Mouse (Mus musculus): Measurements from ENCODE around the gene Sptbn1. TPM values are rescaled to one million over a fixed set of nuclear protein-coding genes. Genes with fewer than 3 reads are reported as not detected.

Sptbn1 gene
- total and polyA plus RNA-seq, 2 experiments from 2014 or later: 121 to 271 TPM

DNA sequence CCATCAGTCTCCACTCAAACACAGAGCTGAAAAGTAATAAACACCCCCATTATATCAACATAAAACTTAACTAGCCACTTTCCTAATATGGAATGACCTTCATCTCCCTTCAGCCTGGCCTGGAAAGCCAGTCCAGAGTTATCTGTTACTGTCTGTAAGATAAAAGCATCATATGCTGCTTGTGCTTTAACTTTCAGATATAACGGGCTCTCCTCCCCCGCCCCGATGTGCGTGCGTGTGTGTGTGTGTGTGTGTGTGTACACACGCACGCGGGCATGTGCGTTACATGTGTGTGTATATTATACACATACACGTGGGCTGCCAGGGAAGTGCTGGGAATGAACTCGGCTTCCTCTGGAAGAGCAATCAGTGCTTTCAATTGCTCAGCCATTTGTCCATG lies 21.8 kb downstream of the Sptbn1 start:
- H3K4me2 ChIP-seq (ENCODE audit: low read depth, low read length): no peak overlapping the region
- TF ChIP-seq CTCF (IDR thresholded peaks at IDR 0.05; ENCODE audit: low read depth) (no peak), EP300 (IDR thresholded peaks at IDR 0.05; ENCODE audit: low read depth) (no peak)
- WGBS: 36% methylated on average over 11 of the region's 11 CpGs
- peak overlapping the region; percentile 73 for H3K27ac ChIP-seq (ENCODE audit: low read depth)
- no peaks in the 10 kb centered on the region for H3K9me3 ChIP-seq (replicated peaks; ENCODE audit: control insufficient read depth, low read length)
- H3K27me3 ChIP-seq (ENCODE audit: control insufficient read depth, insufficient read depth, low read length): no peaks in the 10 kb centered on the region
- H3K36me3 ChIP-seq (replicated peaks; ENCODE audit: control insufficient read depth, insufficient read depth, low read length): 0 out of 2 replicates have a peak, but pooled peaks cover 5% of the 10 kb centered on the region
- no peak overlapping the region for H3K4me3 ChIP-seq (ENCODE audit: low read depth, low read length)
- no peak overlapping the region for H3K9ac ChIP-seq (replicated peaks; ENCODE audit: low read depth, low read length)
- DNase-seq (ENCODE audit: low spot score) (no peak), ATAC-seq (ENCODE audit: insufficient read depth, low read depth) (no peak)
- peaks cover 90% of the 10 kb centered on the region for H3K4me1 ChIP-seq (ENCODE audit: control insufficient read depth, insufficient read depth)

- no peaks in the 10 kb centered on the region for H3K27me3 ChIP-seq (ENCODE audit: control insufficient read depth, insufficient read depth, low read length)
- peak overlapping the region; percentile 83 for H3K27ac ChIP-seq (ENCODE audit: low read depth)
- no peaks in the 10 kb centered on the region for H3K9me3 ChIP-seq (replicated peaks; ENCODE audit: control insufficient read depth, low read length)
- no peak overlapping the region for H3K9ac ChIP-seq (replicated peaks; ENCODE audit: low read depth, low read length)
- peaks cover 79% of the 10 kb centered on the region for H3K4me1 ChIP-seq (ENCODE audit: control insufficient read depth, insufficient read depth)
- no peak for DNase-seq (ENCODE audit: low spot score)
- no peak for ATAC-seq (ENCODE audit: insufficient read depth, low read depth)
- no peak overlapping the region; the same call in 1 of the 2 replicates for H3K4me2 ChIP-seq (ENCODE audit: low read depth, low read length)
- TF ChIP-seq EP300 (IDR thresholded peaks at IDR 0.05; ENCODE audit: low read depth) (no peak), CTCF (IDR thresholded peaks at IDR 0.05; ENCODE audit: low read depth) (no peak)
- 18% methylated on average over 1 of the region's 1 CpGs for WGBS
- H3K4me3 ChIP-seq (ENCODE audit: low read depth, low read length): no peak overlapping the region
- H3K36me3 ChIP-seq (replicated peaks; ENCODE audit: control insufficient read depth, insufficient read depth, low read length): peaks cover 11% of the 10 kb centered on the region
Observed at GRCm38 (mm10) chr11:30244172-30244571, 23.8 kb downstream of the Sptbn1 start.

GRCm38 (mm10) chr11:30243591-30243990 lies 24.4 kb downstream of the Sptbn1 start:
- WGBS: 16% methylated on average over 3 of the region's 3 CpGs
- Histone ChIP-seq H3K27me3 (ENCODE audit: control insufficient read depth, insufficient read depth, low read length) (no peaks in the 10 kb centered on the region), H3K4me2 (ENCODE audit: low read depth, low read length) (peak overlapping the region; percentile 25; the same call in 1 of the 2 replicates), H3K4me1 (ENCODE audit: control insufficient read depth, insufficient read depth) (peaks cover 80% of the 10 kb centered on the region), H3K4me3 (ENCODE audit: low read depth, low read length) (no peak overlapping the region), H3K36me3 (replicated peaks; ENCODE audit: control insufficient read depth, insufficient read depth, low read length) (peaks cover 12% of the 10 kb centered on the region), H3K9me3 (replicated peaks; ENCODE audit: control insufficient read depth, low read length) (no peaks in the 10 kb centered on the region), H3K27ac (ENCODE audit: low read depth) (peak overlapping the region; percentile 83), H3K9ac (replicated peaks; ENCODE audit: low read depth, low read length) (no peak overlapping the region)
- DNase-seq (ENCODE audit: low spot score) (peak; percentile 89), ATAC-seq (ENCODE audit: insufficient read depth, low read depth) (peak; percentile 83)
- no peak for TF ChIP-seq EP300 (IDR thresholded peaks at IDR 0.05; ENCODE audit: low read depth)
- no peak for TF ChIP-seq CTCF (IDR thresholded peaks at IDR 0.05; ENCODE audit: low read depth)

DNA sequence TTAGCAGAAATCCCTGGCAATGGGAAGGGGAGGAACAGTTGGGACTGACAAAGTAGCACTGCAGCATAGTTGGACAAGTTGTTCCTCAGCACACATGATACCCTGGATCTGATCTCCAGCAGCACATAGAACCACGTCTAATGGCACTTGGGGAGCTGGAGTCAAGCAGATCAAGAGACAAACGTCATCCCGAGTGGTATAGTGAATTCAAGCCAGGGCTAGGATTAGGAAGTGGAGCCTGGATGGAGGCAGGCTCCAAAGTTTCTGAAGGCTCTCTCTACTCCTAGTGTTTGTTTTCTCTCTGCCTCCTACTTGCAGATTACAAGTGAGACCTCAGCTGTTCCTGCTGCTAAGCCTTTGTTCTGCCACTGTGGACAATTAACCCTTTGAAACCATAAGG lies 27.1 kb downstream of the Sptbn1 start:
- no peaks in the 10 kb centered on the region for H3K9me3 ChIP-seq (replicated peaks; ENCODE audit: control insufficient read depth, low read length)
- H3K4me3 ChIP-seq (ENCODE audit: low read depth, low read length): no peak overlapping the region
- H3K36me3 ChIP-seq (replicated peaks; ENCODE audit: control insufficient read depth, insufficient read depth, low read length): peaks cover 24% of the 10 kb centered on the region
- H3K9ac ChIP-seq (replicated peaks; ENCODE audit: low read depth, low read length): no peak overlapping the region
- peaks cover 68% of the 10 kb centered on the region for H3K4me1 ChIP-seq (ENCODE audit: control insufficient read depth, insufficient read depth)
- no peaks in the 10 kb centered on the region for H3K27me3 ChIP-seq (ENCODE audit: control insufficient read depth, insufficient read depth, low read length)
- DNase-seq (ENCODE audit: low spot score) (no peak), ATAC-seq (ENCODE audit: insufficient read depth, low read depth) (no peak)
- 8% methylated on average over 3 of the region's 3 CpGs for WGBS
- H3K27ac ChIP-seq (ENCODE audit: low read depth): peak overlapping the region; percentile 67
- no peak for TF ChIP-seq CTCF (IDR thresholded peaks at IDR 0.05; ENCODE audit: low read depth)
- TF ChIP-seq EP300 (IDR thresholded peaks at IDR 0.05; ENCODE audit: low read depth): no peak
- no peak overlapping the region for H3K4me2 ChIP-seq (ENCODE audit: low read depth, low read length)

- Histone ChIP-seq H3K4me2 (ENCODE audit: low read depth, low read length) (no peak overlapping the region), H3K27ac (ENCODE audit: low read depth) (no peak overlapping the region), H3K4me3 (ENCODE audit: low read depth, low read length) (no peak overlapping the region), H3K4me1 (ENCODE audit: control insufficient read depth, insufficient read depth) (peaks cover 58% of the 10 kb centered on the region), H3K27me3 (ENCODE audit: control insufficient read depth, insufficient read depth, low read length) (no peaks in the 10 kb centered on the region), H3K36me3 (replicated peaks; ENCODE audit: control insufficient read depth, insufficient read depth, low read length) (peaks cover 40% of the 10 kb centered on the region), H3K9me3 (replicated peaks; ENCODE audit: control insufficient read depth, low read length) (no peaks in the 10 kb centered on the region), H3K9ac (replicated peaks; ENCODE audit: low read depth, low read length) (no peak overlapping the region)
- peak; percentile 62 for DNase-seq (ENCODE audit: low spot score)
- TF ChIP-seq CTCF (IDR thresholded peaks at IDR 0.05; ENCODE audit: low read depth) (peak; percentile 66), EP300 (IDR thresholded peaks at IDR 0.05; ENCODE audit: low read depth) (no peak)
- ATAC-seq (ENCODE audit: insufficient read depth, low read depth): 0 out of 2 replicates have a peak, but pooled peaks have one; percentile 37
- WGBS: 65% methylated on average over 4 of the region's 4 CpGs
Observed at GRCm38 (mm10) chr11:30237960-30238359, 30.0 kb downstream of the Sptbn1 start.

DNA sequence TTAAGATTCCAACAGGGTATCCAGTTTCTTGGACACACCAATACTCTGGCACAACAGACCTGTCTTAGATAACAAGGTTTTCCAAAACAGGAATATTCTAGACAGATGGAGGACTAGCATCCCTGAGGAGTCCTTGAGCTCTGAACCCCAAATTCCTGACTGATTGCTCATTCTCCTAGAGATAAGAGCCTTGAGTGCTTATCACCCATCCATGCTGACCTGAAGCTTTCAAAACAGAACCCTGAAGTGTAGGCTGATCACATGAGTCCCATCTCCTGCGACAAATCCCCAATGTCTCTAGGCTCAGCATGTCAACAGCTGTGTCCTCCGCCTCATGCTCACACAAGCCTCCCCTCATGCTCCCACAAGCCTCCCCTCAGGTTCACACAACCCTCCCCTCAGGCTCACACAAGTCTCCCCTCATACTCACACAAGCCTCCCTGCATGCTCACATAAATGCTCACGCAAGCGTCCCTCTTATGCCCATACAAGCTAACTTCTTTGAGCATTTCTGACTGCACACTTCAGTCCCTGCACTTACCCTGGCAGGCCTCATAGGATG lies 31.2 kb downstream of the Sptbn1 start:
- Histone ChIP-seq H3K9me3 (replicated peaks; ENCODE audit: control insufficient read depth, low read length) (no peaks in the 10 kb centered on the region), H3K27ac (ENCODE audit: low read depth) (peak overlapping the region; percentile 66), H3K4me3 (ENCODE audit: low read depth, low read length) (no peak overlapping the region), H3K9ac (replicated peaks; ENCODE audit: low read depth, low read length) (no peak overlapping the region), H3K4me2 (ENCODE audit: low read depth, low read length) (no peak overlapping the region), H3K27me3 (ENCODE audit: control insufficient read depth, insufficient read depth, low read length) (no peaks in the 10 kb centered on the region), H3K4me1 (ENCODE audit: control insufficient read depth, insufficient read depth) (peaks cover 58% of the 10 kb centered on the region), H3K36me3 (replicated peaks; ENCODE audit: control insufficient read depth, insufficient read depth, low read length) (peaks cover 40% of the 10 kb centered on the region)
- TF ChIP-seq CTCF (IDR thresholded peaks at IDR 0.05; ENCODE audit: low read depth) (no peak), EP300 (IDR thresholded peaks at IDR 0.05; ENCODE audit: low read depth) (no peak)
- ATAC-seq (ENCODE audit: insufficient read depth, low read depth): no peak
- WGBS: 31% methylated on average over 4 of the region's 4 CpGs
- no peak for DNase-seq (ENCODE audit: low spot score)

All from heart, postnatal 0 days (tissue).